Mouse (Mus musculus) brain, embryonic 14.5 days (tissue): ENCODE measurements at regions not wholly inside any gene's neighbourhood (a gene's known extent, or its start where the extent isn't known, plus 50 kb on each side); places are given as distances from the start of the nearest gene placed in this dataset.

Experiments
- DNase-seq: peaks from one replicate; pipeline ENCODE4 v3.0.0-alpha.2; 2011; ENCODE audit warnings: low read depth
- CTCF ChIP-seq: fragments of 200-500 bp; IDR thresholded peaks from 2 replicates; pipeline ENCODE4 v1.5.1; 2012; ENCODE audit warnings: inconsistent platforms, mild to moderate bottlenecking, moderate library complexity, borderline replicate concordance; ENCODE audit not compliant: insufficient read depth, insufficient read length; ENCODE audit errors: extremely low read depth
- POLR2A ChIP-seq: fragments of 200-500 bp; IDR thresholded peaks from 2 replicates; pipeline ENCODE4 v1.6.1; 2012; ENCODE audit warnings: mild to moderate bottlenecking, inconsistent platforms, borderline replicate concordance; ENCODE audit not compliant: poor library complexity, insufficient read depth, insufficient read length, severe bottlenecking; ENCODE audit errors: extremely low read depth

DNA sequence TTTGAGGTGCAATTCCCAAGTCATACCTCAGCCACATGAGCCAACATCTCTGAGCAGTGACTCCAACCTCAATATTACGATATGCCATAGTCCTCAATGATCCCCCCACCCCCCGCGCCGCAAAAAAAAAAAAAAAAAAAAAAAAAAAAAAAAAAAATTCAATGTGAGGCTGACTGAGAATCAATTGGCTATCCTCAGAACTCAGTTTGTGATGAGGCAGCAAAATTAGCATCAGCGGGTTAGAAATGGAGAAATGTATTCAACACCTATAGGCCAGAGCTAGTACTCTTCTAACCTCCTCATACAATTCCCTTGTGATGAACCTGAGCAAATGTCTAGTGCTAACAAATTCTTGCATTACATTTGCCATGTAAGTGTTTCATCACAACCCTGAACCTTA lies 504.5 kb upstream of the C030005K15Rik start:
- DNase-seq: no peak
- TF ChIP-seq CTCF: no peak
- no peak for TF ChIP-seq POLR2A

DNA sequence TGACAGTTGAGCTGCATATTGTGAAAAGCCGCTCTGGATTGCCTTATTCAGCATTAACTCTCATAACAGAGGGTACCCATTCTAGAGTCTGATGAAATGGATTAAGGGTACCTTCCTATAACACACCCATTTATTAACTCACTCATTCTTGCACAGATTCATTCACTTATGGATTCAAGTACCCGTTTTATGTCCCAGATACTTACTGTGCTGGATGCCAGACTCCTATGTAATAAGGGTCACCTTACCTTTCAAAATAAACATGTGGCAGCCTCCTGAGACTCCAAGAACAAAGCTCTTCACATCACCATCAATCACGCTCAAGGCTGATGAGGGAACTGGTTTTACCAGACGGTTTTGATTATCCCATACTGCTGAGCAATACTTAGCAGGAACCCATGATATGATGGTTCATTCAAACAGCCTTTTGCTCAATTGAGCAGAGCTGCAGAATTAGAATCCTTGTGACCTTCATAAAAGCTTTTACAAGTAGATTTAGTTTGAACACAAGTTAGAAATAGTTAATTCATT lies 505.2 kb upstream of the C030005K15Rik start:
- TF ChIP-seq CTCF (no peak), POLR2A (no peak)
- no peak for DNase-seq

- TF ChIP-seq CTCF (no peak), POLR2A (no peak)
- DNase-seq: no peak
Observed at GRCm38 (mm10) chr10:98248311-98248710, 521.8 kb upstream of the C030005K15Rik start.

GRCm38 (mm10) chr10:98257980-98258707 lies 531.6 kb upstream of the C030005K15Rik start:
- TF ChIP-seq POLR2A (no peak), CTCF (no peak)
- peak; percentile 28 for DNase-seq

DNA sequence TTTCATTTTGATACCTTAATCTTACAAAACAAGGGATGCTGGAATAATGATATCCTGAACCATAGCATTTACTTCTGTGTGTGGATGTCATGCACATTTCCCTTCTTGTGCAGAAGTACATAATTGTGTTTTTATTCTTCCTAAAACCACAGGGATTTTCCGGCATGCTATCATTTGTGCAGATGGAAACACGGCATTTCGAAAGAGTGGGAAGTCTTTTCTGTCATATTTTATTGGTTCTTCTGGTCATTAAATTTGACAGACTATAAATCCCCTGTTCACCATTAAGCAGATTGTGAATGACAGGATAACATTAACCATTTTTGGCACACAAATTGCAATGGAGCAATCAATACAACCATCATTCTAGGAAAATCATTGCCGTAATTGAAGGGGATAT lies 532.7 kb upstream of the C030005K15Rik start:
- peak; percentile 7 for DNase-seq
- TF ChIP-seq CTCF: no peak
- TF ChIP-seq POLR2A: no peak

DNA sequence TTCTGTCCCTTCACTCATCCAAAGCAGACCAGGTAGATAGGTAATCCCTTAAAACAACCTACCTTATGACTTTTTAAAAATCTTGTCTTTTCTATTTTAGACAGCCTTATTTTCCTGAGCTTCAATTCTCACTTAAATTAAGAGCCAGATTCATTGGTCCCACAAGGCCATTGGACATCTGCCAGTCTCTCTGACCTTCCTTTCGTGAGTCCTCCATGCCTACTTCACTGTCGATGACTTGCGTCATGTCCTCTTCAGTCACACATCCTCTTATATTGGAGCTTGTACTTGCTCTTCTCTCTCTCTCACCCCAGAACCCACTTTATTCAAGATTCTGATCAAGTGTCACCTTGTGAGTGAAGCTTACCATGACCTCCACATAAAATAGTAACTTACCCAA lies 542.0 kb upstream of the C030005K15Rik start:
- no peak for DNase-seq
- TF ChIP-seq CTCF (no peak), POLR2A (no peak)

GRCm38 (mm10) chr10:98291617-98292016 lies 565.1 kb upstream of the C030005K15Rik start:
- no peak for TF ChIP-seq CTCF
- no peak for TF ChIP-seq POLR2A

DNA sequence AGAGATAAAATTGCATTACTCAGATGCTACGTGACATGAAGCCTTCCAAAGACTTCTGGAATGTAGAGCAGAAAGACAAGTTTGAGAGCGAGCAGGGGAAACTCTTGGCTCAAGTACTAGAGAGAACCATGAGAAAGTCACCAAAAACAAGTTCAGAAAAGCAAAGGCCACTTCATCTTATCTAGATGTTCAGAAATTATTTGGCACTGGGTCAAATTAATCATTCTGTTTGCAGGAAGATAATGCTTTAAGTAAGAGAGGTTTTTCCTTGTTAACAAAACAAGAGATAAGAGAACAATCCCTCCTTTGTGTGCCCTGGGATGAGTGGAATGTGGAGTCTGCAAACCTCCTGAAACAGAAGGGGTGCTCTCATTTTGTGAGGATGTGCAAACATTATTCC lies 565.6 kb upstream of the C030005K15Rik start:
- no peak for DNase-seq
- TF ChIP-seq POLR2A: no peak

More at GRCm38 (mm10) chr10:98291617-98292016, 565.1 kb upstream of the C030005K15Rik start:
- DNase-seq: no peak

DNA sequence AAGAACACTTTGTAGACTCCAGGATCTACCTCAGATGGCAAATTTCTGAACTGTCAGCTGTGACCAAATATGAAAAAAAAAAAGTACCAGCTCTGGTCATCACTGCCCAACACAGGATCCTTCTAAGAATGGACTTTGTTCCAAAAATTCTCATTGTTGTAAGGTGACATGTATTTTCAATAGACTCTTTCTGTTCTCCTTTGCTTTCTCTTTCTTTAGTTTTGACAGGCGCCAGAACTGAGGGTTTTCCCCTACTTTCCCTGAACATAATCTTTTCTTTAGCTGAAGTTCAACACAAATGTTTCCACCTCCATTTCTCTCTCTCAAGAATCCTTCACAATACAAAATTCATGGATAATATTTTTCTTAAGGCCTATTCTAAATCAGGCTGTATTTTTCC lies 579.1 kb upstream of the C030005K15Rik start:
- no peak for TF ChIP-seq CTCF
- no peak for TF ChIP-seq POLR2A
- no peak for DNase-seq

GRCm38 (mm10) chr10:98309667-98310066 lies 583.1 kb upstream of the C030005K15Rik start:
- TF ChIP-seq POLR2A: no peak
- no peak for TF ChIP-seq CTCF
- DNase-seq: no peak

- TF ChIP-seq CTCF: no peak
- no peak for TF ChIP-seq POLR2A
- DNase-seq: no peak
Observed at GRCm38 (mm10) chr10:98311403-98311802, 584.8 kb upstream of the C030005K15Rik start.

GRCm38 (mm10) chr10:98318416-98318815 lies 591.9 kb upstream of the C030005K15Rik start:
- TF ChIP-seq CTCF (no peak), POLR2A (no peak)
- DNase-seq: no peak

- DNase-seq: no peak
Observed at GRCm38 (mm10) chr10:98323846-98324245, 590.4 kb upstream of the Atp2b1 start.

GRCm38 (mm10) chr10:98324591-98324990 lies 589.6 kb upstream of the Atp2b1 start:
- no peak for DNase-seq
- TF ChIP-seq POLR2A: no peak
- no peak for TF ChIP-seq CTCF

More at GRCm38 (mm10) chr10:98323846-98324245, 590.4 kb upstream of the Atp2b1 start:
- no peak for TF ChIP-seq CTCF
- no peak for TF ChIP-seq POLR2A
